Mouse (Mus musculus) heart, postnatal 14 days (tissue): ENCODE measurements at regions not wholly inside any gene's neighbourhood (a gene's known extent, or its start where the extent isn't known, plus 50 kb on each side); places are given as distances from the start of the nearest gene placed in this dataset.

ENCODE experiments used
- DNase-seq, 2 experiments: peaks; one replicate each; pipeline ENCODE4 v3.0.0; 2021 to 2022
- intact Hi-C: fragments of 180-260 bp; cut with DNase I; formaldehyde crosslinking; loops from one replicate; pipeline ENCODE4 v1.15.1; 2025

DNA sequence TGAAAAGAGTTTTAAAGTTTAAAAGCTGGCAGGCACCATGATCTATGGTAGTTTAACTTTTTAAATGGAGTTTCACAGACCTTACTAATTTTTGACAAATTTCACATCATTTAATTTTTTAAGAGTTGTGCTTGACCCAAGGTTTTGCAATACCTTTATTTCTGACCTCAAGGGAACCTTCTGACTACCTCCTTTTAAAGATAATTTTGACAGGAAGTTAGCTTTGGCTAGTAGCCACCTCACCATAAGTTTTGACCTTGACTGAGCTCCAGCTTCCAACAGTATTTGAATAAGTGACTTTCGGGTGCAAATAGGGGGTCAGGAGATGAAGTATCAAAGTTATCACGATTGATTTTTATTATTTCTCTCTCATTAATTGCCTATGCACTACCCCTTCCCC is 149.9 kb downstream of the Rpl36a-ps1 start:
- DNase-seq: no peak
- intact Hi-C loops: no loop called here

DNA sequence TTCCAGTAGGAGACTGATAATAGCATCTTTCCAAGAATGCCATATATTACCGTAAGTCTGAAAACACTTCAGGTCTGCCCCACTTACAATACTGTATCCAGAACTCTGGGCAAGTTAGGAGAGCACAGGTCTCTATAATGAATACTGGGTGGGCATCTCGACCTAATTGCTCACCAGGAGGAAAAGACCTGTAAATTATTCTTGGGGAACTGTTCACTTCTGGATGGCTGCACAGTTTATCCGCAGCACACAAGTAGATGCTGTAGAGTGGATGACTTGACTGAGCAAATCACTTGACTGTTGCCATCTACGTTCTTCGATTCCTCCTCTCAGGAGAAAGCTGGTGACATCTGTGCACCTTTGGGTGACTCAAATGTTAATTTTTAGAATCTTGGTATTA is 159.8 kb downstream of the Rpl36a-ps1 start:
- intact Hi-C loops: no loop called here
- no peak for DNase-seq

GRCm38 (mm10) chr14:98833230-98833999 is 160.7 kb downstream of the Rpl36a-ps1 start:
- no peak for DNase-seq
- intact Hi-C loops: no loop called here

DNA sequence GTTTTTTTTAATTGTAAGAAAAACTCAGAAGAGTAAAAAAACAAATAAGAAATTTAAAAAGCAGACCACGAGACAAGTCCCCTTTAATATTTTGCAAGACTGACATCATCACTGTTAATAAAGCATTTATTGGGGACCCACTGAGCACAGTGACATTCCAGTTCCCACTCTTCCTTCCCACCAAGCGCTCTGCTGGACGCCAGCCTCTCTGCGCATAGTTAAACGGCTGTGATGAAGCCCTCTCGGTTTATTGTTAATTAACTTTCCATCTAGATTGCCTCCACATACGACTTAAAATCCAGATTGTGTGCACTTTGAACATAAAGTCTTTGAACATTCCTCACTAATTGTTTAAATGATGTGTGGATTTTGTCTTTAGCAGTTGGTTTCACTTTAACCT is 161.7 kb downstream of the Rpl36a-ps1 start:
- no peak for DNase-seq
- intact Hi-C loops: no loop called here

GRCm38 (mm10) chr14:98829958-98830633 is 164.0 kb downstream of the Rpl36a-ps1 start:
- intact Hi-C loops: no loop called here
- no peak for DNase-seq

GRCm38 (mm10) chr14:98827490-98827889 is 166.6 kb downstream of the Rpl36a-ps1 start:
- DNase-seq: no peak
- intact Hi-C loops: no loop called here

DNA sequence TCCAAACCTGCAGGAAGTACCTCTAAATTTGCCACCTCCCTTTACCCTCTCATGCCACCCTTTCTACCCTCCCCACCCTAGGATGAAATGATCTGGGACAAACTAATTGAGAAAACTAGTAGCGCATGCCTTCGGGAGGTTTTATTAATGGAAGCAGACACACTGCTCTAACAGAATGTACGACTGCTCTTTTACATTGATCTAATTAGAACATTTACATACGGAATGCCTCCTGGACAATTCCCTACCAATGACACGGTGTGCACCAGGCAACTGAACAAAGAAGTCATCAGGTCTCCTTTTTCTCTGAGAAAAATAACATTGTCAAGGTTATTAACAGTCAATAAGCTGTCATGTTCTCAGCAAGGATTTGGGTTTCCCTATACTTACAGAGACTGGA is 180.5 kb downstream of the Rpl36a-ps1 start:
- DNase-seq: no peak
- intact Hi-C loops: no loop called here

DNA sequence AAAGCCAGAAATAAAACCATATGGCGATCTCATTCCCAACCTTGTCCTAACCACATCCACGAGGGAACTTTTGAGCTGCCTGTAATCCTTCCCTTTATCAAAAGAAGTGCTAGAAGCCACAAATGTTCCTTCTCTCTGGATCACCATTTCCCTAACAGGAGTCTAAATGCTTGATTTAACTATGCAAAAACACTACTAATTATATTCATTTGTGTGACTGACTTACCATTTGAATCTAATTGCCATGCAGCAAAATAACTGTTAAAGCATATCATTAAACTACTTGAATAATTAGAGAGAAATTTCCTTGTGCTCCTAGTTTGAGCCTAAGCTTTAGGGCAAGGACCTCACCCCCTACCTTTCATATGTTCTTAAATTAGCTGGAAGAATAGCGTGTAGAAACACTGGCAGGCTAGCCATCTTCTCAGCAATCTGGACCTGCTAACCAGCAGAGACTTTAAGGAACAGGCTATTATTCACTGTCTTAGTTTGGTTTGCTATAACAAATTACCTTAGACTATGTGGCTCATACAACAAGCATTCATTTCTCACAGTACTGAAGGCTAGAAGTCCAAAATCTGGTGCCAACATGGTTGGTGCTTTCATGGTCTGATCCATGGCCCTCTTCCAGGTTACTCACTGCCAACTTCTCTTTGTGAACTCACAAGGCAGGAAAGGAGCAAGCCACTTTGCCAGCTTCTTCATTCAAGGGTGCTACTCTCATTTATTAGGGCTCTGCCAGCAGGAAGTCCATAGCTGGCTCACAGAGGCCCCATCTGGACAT is 183.7 kb downstream of the Rpl36a-ps1 start:
- peak in 1 of 2 experiments; percentile 34 for DNase-seq

GRCm38 (mm10) chr14:98808117-98808516 is 186.0 kb downstream of the Rpl36a-ps1 start:
- intact Hi-C loops: no loop called here
- no peak for DNase-seq

More for the DNA sequence above, 183.7 kb downstream of the Rpl36a-ps1 start:
- intact Hi-C loops: no loop called here

GRCm38 (mm10) chr14:98805066-98805465 is 189.1 kb downstream of the Rpl36a-ps1 start:
- intact Hi-C loops: no loop called here
- no peak for DNase-seq

GRCm38 (mm10) chr14:98801293-98801692 is 192.8 kb downstream of the Rpl36a-ps1 start:
- intact Hi-C loops: no loop called here
- DNase-seq: no peak

DNA sequence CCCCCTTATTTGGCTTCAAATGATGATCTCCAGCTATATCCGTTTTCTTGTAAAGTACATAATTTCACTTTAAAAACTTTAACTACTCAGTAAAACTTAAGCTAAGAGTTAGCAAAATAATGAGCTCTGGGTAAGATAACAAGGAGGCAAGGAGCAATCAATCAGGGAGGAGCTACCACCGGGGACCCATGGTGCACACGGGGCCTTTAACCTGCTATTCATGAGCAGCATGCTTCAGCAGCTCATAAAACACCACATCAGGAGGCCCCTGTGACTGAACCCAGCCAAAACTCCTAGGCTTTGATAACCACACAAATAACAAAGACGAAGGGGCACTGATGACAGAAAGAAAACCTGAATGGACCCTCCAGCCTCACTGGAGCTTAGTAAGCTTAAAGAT is 202.1 kb downstream of the Rpl36a-ps1 start:
- intact Hi-C loops: no loop called here

DNA sequence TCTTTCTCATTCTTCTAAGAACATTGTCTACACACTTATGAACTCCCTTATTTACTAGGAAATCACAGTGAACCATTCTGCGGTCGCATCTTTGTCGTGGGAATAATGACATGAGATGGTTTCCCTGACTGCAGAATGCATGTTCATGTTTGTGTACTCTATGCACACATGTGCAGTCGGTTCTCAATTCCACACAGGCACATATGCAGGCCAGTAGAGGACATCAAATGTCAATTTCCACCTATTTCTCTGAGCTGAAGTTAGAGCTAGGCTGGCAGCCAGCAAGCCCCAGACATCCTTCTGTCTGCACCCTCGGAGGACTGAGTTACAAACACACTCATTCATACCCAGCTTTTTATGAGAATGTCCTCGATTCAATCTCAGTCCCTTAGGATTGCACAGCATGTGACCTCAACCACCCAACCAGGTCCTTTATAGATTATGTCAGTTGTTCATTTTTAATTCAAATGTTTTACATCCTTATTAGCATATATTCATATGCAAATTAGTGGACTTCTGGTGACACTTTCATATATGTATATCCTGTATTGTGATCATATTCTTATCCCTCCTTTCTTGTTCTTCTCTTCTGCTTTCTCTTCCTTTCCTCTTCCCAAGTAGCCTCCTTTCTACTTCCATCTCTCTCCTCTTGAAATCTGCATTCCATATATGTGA is 202.7 kb downstream of the Rpl36a-ps1 start:
- intact Hi-C loops: no loop called here
- no peak for DNase-seq

More for the DNA sequence above, 202.1 kb downstream of the Rpl36a-ps1 start:
- DNase-seq: no peak

DNA sequence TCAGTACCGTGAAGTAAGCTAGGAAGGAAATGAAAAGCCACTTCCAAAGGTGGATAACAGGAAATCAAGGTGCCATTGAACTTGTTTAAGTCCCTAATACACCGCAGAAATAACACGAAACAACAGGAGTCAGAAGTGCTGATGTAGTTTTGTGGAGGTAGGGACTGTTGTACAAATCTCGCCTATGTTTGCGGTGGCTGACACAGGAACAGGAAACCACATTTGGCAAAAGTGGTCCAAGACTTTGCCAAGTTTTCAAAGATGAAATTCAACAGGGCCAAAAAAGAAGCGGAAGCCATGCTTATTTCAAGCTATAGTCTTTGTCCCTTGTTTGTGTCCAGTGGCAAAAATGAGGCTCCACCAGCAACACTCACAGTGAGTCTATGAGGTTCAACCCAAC is 204.3 kb downstream of the Rpl36a-ps1 start:
- intact Hi-C loops: no loop called here

DNA sequence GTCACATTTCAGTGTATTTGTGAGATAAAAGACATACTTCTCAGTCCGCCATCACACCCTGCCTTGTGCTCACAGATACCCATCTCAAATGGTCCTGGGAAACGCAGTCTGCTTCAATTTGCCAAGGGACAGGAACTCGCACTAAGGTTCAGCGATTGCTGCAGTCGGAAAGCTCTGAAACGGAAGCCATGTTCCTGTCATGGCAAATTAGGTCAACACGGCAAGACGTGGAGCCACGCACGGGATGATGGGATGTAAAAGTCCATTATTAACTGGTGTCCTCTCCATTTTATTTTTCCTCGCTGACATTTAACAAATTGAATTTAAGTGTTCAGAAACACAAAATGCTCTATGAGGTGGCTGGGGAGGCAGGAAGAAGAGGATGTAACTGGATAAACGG is 212.4 kb downstream of the Rpl36a-ps1 start:
- intact Hi-C loops: no loop called here
- DNase-seq: no peak

More for the DNA sequence above, 204.3 kb downstream of the Rpl36a-ps1 start:
- no peak for DNase-seq

DNA sequence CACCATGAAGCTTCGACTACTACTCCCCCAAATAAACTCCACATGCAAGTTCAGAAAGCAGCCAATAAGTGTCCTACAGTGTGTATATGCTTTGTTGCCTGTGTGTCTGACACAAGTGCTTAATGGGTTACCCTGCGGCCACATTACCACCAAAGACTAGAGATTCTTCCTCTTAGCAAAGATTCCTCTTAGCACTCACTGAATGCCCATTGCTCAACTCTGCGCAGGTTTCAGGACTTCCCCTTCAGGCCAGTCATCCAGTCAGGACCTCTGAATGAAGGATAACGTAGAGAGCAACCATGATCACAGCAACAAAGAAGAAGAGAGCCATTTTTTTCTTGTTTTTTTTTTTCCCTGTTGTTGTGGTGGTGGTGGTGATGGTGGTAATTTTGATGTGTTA is 222.0 kb downstream of the Rpl36a-ps1 start:
- intact Hi-C loops: no loop called here
- no peak for DNase-seq

- intact Hi-C loops: no loop called here
- DNase-seq: no peak
Measured at GRCm38 (mm10) chr14:98768845-98769244, 225.3 kb downstream of the Rpl36a-ps1 start.

DNA sequence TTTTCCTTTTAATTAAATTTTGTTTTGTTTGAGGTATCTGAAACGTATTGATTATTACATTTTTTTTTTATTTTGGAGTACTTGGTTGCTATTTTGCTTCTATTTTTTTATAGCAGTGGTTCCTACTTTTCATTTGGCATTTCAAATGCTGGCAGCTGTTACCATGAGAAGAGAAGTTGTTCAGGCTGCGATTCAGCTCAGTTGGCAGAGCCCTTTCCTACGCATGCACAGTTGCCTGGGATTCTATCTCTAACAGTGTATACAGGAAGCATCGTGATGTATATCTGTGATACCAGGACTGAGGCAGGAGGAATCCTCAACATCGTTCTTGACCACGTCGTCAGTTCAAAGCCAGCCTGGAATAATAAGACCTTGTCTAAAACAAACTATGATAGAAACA is 226.6 kb downstream of the Rpl36a-ps1 start:
- no peak for DNase-seq
- intact Hi-C loops: no loop called here

DNA sequence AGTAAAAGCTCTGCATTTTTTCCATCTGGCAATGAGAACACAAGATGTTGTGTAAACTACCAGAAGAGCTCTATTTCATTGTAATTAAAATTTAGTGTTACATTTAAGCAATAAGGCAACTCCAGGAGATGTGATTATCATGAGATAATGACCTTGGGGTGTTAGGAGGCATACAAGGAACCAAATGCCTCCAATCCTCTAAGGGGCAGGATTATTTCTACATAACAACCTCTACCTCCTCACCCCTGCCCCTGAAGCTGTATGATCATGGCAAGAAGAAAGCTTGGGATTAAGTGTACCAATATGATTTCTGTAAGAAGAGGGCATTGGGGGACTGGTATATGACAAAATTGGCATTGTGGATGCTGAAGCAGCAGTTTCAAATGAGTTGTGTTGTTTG is 228.8 kb downstream of the Rpl36a-ps1 start:
- DNase-seq: no peak
- intact Hi-C loops: no loop called here

- no peak for DNase-seq
- intact Hi-C loops: no loop called here
Measured at GRCm38 (mm10) chr14:98750766-98751165, 243.4 kb downstream of the Rpl36a-ps1 start.
